Mouse (Mus musculus): ENCODE data around the gene Zfp446. TPM values are rescaled to one million over a fixed set of nuclear protein-coding genes. Genes with fewer than 3 reads are reported as not detected.

Gene Zfp446
- polyA plus RNA-seq, 1 experiment: 1.7 TPM

DNA sequence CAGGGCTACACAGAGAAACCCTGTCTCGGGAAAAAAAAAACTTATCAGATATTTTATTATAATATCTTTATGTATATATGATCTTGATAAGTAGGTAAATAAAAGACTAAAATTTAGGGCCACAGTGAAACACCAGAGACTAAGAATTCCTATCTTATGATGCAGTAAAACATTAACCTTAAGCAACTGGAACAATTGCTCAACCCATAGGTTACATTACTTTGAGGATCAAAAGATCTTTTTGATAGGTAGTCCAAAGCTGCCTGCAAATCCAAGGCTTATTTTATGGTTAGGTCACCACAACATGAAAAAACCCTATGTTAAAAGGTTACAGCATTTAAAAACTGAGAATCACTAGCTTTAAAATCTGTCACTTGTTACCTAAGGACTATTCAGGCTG, 23.9 kb downstream of the Zfp446 start:
- Histone ChIP-seq H3K9me3 (no peaks in the 10 kb centered on the region), H3K4me1 (peaks cover 7% of the 10 kb centered on the region), H3K4me3 (replicated peaks) (no peak overlapping the region), H3K36me3 (replicated peaks; ENCODE audit: low read length) (peaks cover 26% of the 10 kb centered on the region), H3K27me3 (replicated peaks) (peaks cover 7% of the 10 kb centered on the region)
- TF ChIP-seq GATA1 (IDR thresholded peaks at IDR 0.05; ENCODE audit: borderline replicate concordance, low read length) (no peak), FLI1 (IDR thresholded peaks at IDR 0.05; ENCODE audit: low read length) (no peak)

DNA sequence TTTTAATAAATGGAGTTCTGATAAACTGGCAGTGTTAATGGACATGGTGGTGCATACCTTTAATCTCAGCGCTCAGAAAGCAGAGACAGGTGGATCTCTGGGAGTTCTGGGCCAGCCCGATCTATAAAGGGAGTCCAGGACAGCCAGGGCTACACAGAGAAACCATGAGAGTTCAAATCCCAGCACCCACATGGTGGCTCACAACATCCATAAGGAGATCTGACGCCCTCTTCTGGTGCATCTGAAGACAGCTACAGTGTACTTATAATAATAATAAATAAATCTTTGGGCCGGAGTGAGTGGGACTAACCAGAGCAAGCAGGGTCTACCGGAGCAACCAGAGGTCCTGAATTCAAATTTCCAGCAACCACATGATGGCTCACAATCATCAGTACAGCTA, 25.7 kb downstream of the Zfp446 start:
- Histone ChIP-seq H3K27me3 (replicated peaks) (no peaks in the 10 kb centered on the region), H3K4me3 (replicated peaks) (no peak overlapping the region), H3K9me3 (no peaks in the 10 kb centered on the region), H3K4me1 (peaks cover 21% of the 10 kb centered on the region), H3K36me3 (replicated peaks; ENCODE audit: low read length) (peaks cover 44% of the 10 kb centered on the region)
- TF ChIP-seq GATA1 (IDR thresholded peaks at IDR 0.05; ENCODE audit: borderline replicate concordance, low read length): no peak
- no peak for TF ChIP-seq FLI1 (IDR thresholded peaks at IDR 0.05; ENCODE audit: low read length)

DNA sequence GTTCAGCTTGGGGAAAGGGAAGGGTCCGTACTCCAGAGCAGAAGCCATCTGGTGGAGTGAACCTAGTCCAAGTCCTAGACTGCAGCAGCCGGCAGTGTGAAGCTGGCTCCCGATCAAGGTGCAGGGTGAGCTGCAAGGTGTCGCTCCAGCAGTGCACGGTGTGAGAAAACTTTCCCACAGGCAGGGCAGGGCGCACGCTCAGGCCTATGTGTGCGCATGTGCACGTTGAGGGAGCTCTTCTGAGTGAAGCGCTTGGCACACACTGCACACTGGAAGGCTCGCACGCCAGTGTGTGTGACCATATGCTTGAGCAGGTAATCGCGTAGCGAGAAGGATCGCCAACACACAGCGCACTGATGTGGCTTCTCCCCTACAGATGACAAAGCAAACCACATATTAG, 28.4 kb downstream of the Zfp446 start:
- peaks cover 42% of the 10 kb centered on the region for H3K4me1 ChIP-seq
- H3K27me3 ChIP-seq (replicated peaks): no peaks in the 10 kb centered on the region
- peak overlapping the region; percentile 50 for H3K4me3 ChIP-seq (replicated peaks)
- TF ChIP-seq FLI1 (IDR thresholded peaks at IDR 0.05; ENCODE audit: low read length): no peak
- no peak for TF ChIP-seq GATA1 (IDR thresholded peaks at IDR 0.05; ENCODE audit: borderline replicate concordance, low read length)
- peaks cover 44% of the 10 kb centered on the region for H3K36me3 ChIP-seq (replicated peaks; ENCODE audit: low read length)
- H3K9me3 ChIP-seq: no peaks in the 10 kb centered on the region

GRCm38 (mm10) chr7:13006531-13006930, 28.9 kb downstream of the Zfp446 start:
- Histone ChIP-seq H3K36me3 (replicated peaks; ENCODE audit: low read length) (peaks cover 44% of the 10 kb centered on the region), H3K27me3 (replicated peaks) (no peaks in the 10 kb centered on the region), H3K9me3 (no peaks in the 10 kb centered on the region), H3K4me1 (peaks cover 42% of the 10 kb centered on the region), H3K4me3 (replicated peaks) (no peak overlapping the region)
- no peak for TF ChIP-seq FLI1 (IDR thresholded peaks at IDR 0.05; ENCODE audit: low read length)
- no peak for TF ChIP-seq GATA1 (IDR thresholded peaks at IDR 0.05; ENCODE audit: borderline replicate concordance, low read length)

GRCm38 (mm10) chr7:13007341-13008092, 29.9 kb downstream of the Zfp446 start:
- Histone ChIP-seq H3K27me3 (replicated peaks) (no peaks in the 10 kb centered on the region), H3K4me3 (replicated peaks) (no peak overlapping the region), H3K36me3 (replicated peaks; ENCODE audit: low read length) (peaks cover 44% of the 10 kb centered on the region), H3K4me1 (peaks cover 42% of the 10 kb centered on the region), H3K9me3 (no peaks in the 10 kb centered on the region)
- TF ChIP-seq GATA1 (IDR thresholded peaks at IDR 0.05; ENCODE audit: borderline replicate concordance, low read length) (no peak), FLI1 (IDR thresholded peaks at IDR 0.05; ENCODE audit: low read length) (no peak)

- no peak for TF ChIP-seq GATA1 (IDR thresholded peaks at IDR 0.05; ENCODE audit: borderline replicate concordance, low read length)
- peak; percentile 97; the same call in 1 of the 2 replicates for TF ChIP-seq FLI1 (IDR thresholded peaks at IDR 0.05; ENCODE audit: low read length)
- H3K36me3 ChIP-seq (replicated peaks; ENCODE audit: low read length): peaks cover 38% of the 10 kb centered on the region
- H3K27me3 ChIP-seq (replicated peaks): no peaks in the 10 kb centered on the region
- H3K4me3 ChIP-seq (replicated peaks): peak overlapping the region; percentile 91
- H3K9me3 ChIP-seq: no peaks in the 10 kb centered on the region
- peaks cover 50% of the 10 kb centered on the region for H3K4me1 ChIP-seq
These were observed 31.7 kb downstream of the Zfp446 start for GRCm38 (mm10) chr7:13009143-13010004.

GRCm38 (mm10) chr7:13010005-13010908, 32.6 kb downstream of the Zfp446 start, which contains the start of gene Zbtb45:
TSS of gene Zbtb45 (minus strand) at chr7:13010034.
- Histone ChIP-seq H3K36me3 (replicated peaks; ENCODE audit: low read length) (peaks cover 31% of the 10 kb centered on the region), H3K4me1 (peaks cover 51% of the 10 kb centered on the region)
- TF ChIP-seq FLI1 (IDR thresholded peaks at IDR 0.05; ENCODE audit: low read length): no peak
- no peak for TF ChIP-seq GATA1 (IDR thresholded peaks at IDR 0.05; ENCODE audit: borderline replicate concordance, low read length)

DNA sequence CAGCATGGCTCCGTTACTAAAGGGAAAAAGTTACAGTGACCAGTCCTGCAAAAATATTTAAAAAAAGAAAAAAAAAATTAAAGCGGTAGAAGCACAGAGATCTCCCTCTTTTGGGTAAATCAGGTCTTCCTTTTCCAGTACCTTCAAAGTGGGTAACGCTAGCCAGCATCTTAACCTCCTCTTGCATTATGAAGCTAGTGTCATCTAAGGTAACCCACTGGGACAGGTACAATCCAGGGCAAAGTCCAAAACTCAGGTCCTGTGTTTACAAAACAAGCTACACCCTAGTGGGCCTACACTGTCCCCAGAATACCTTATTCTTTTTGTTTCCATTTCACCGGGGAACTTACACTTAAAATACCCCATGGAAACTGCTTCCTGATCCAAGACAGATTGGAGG, 36.0 kb downstream of the Zfp446 start:
- no peaks in the 10 kb centered on the region for H3K9me3 ChIP-seq
- peaks cover 35% of the 10 kb centered on the region for H3K4me1 ChIP-seq
- no peak overlapping the region for H3K4me3 ChIP-seq (replicated peaks)
- TF ChIP-seq FLI1 (IDR thresholded peaks at IDR 0.05; ENCODE audit: low read length) (no peak), GATA1 (IDR thresholded peaks at IDR 0.05; ENCODE audit: borderline replicate concordance, low read length) (no peak)
- no peaks in the 10 kb centered on the region for H3K36me3 ChIP-seq (replicated peaks; ENCODE audit: low read length)
- H3K27me3 ChIP-seq (replicated peaks): no peaks in the 10 kb centered on the region

More at GRCm38 (mm10) chr7:13010005-13010908, 32.6 kb downstream of the Zfp446 start, which contains the start of gene Zbtb45:
- H3K9me3 ChIP-seq: no peaks in the 10 kb centered on the region
- peak within 1 kb of the TSS; percentile 91 for H3K4me3 ChIP-seq (replicated peaks)
- H3K27me3 ChIP-seq (replicated peaks): no peaks in the 10 kb centered on the region

DNA sequence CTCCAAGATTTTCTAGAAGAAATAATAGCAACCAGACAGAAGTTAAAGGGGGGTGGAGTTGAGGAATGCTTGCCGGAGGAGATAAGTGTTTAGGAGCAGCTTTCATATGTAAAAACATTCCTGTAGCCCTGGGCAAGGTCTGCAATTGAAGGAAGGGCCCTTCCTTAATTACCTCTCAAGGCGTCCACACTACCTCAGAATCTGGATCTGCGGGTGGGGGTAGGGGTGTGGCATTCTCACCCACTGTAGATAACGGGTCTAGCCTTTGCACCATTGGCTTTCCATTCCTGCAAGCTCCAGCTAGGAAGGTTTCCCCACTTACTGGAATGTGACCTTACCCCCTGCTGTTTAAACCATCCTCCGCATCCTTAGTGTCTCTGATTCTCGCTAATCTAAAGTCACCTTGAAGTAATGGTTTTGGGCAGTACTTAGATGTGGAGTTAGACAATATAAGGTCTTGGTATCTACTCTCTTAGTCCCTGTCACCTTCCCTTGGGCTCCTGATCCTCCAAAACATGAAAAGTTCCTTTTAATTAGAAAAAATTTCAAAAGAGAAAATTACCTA, 36.7 kb downstream of the Zfp446 start:
- Histone ChIP-seq H3K9me3 (no peaks in the 10 kb centered on the region), H3K36me3 (replicated peaks; ENCODE audit: low read length) (no peaks in the 10 kb centered on the region), H3K4me3 (replicated peaks) (no peak overlapping the region), H3K27me3 (replicated peaks) (no peaks in the 10 kb centered on the region), H3K4me1 (peaks cover 28% of the 10 kb centered on the region)
- TF ChIP-seq GATA1 (IDR thresholded peaks at IDR 0.05; ENCODE audit: borderline replicate concordance, low read length) (no peak), FLI1 (IDR thresholded peaks at IDR 0.05; ENCODE audit: low read length) (no peak)
